Mouse (Mus musculus) forebrain, embryonic 12.5 days (tissue): ENCODE data around the gene Chpf2. TPM values are rescaled to one million over a fixed set of nuclear protein-coding genes. Genes with fewer than 3 reads are reported as not detected.

ENCODE experiments used
- ATAC-seq: fragments of 200-750 bp; cut with Nextera tagmentation; 2 replicates; pipeline ENCODE4 v1.8.0; 2017; ENCODE audit warnings: moderate TSS enrichment; ENCODE audit not compliant: low FRiP score
- H3K27ac ChIP-seq: fragments of 300-500 bp; sonication (generic); 2 replicates; pipeline ENCODE4 v1.5.1; 2016; ENCODE audit warnings: mild to moderate bottlenecking
- H3K27me3 ChIP-seq: fragments of 300-500 bp; sonication (generic); 2 replicates; pipeline ENCODE4 v1.6.1; 2016; ENCODE audit warnings: mild to moderate bottlenecking
- H3K36me3 ChIP-seq: fragments of 300-500 bp; sonication (generic); replicated peaks from 2 replicates; pipeline ENCODE4 v1.6.1; 2016; ENCODE audit warnings: mild to moderate bottlenecking
- H3K4me1 ChIP-seq: fragments of 300-500 bp; sonication (generic); 2 replicates; pipeline ENCODE4 v1.6.1; 2016
- H3K4me2 ChIP-seq: fragments of 300-500 bp; sonication (generic); 2 replicates; pipeline ENCODE4 v1.6.1; 2016; ENCODE audit warnings: mild to moderate bottlenecking, moderate library complexity
- H3K4me3 ChIP-seq: fragments of 300-500 bp; sonication (generic); replicated peaks from 2 replicates; pipeline ENCODE4 v1.5.1; 2016; ENCODE audit warnings: mild to moderate bottlenecking
- H3K9ac ChIP-seq: fragments of 300-500 bp; sonication (generic); 2 replicates; pipeline ENCODE4 v1.6.1; 2016; ENCODE audit warnings: mild to moderate bottlenecking
- H3K9me3 ChIP-seq: fragments of 300-500 bp; sonication (generic); 2 replicates; pipeline ENCODE4 v1.6.1; 2016
- WGBS: fragments of 180-500 bp; shearing (Covaris S2); methylation state at CpG from one replicate; pipeline ENCODE4 v1.1.7; 2016; 5-methylcytosine and 5-hydroxymethylcytosine counted together
- polyA plus RNA-seq: library from polyadenylated mRNA; unstranded; fragments of >200 nt; fragmentation: Nextera tagmentation; extraction: Ambion mirVana; gene quantifications from 2 replicates; pipeline ENCODE4 v1.2.1, GENCODE M21; 2016

The Chpf2 gene
- polyA plus RNA-seq, 1 experiment from 2014 or later: 18.8 TPM

GRCm38 (mm10) chr5:24593230-24593629 is 6.7 kb downstream of the Chpf2 start:
- Histone ChIP-seq H3K36me3 (peaks cover 74% of the 10 kb centered on the region), H3K4me2 (no peak overlapping the region), H3K4me1 (peaks cover 53% of the 10 kb centered on the region), H3K4me3 (no peak overlapping the region), H3K27ac (no peak overlapping the region), H3K9me3 (no peaks in the 10 kb centered on the region), H3K9ac (no peak overlapping the region), H3K27me3 (0 out of 2 replicates have a peak, but pooled peaks cover 11% of the 10 kb centered on the region)
- WGBS: 80% methylated on average over 10 of the region's 10 CpGs
- ATAC-seq: no peak

- no peak for ATAC-seq
- H3K27ac ChIP-seq: no peak overlapping the region
- H3K4me2 ChIP-seq: no peak overlapping the region
- WGBS: 74% methylated on average over 10 of the region's 10 CpGs
- H3K36me3 ChIP-seq: peaks cover 67% of the 10 kb centered on the region
- H3K4me1 ChIP-seq: peaks cover 57% of the 10 kb centered on the region
- H3K9me3 ChIP-seq: no peaks in the 10 kb centered on the region
- 0 out of 2 replicates have a peak, but pooled peaks cover 11% of the 10 kb centered on the region for H3K27me3 ChIP-seq
- no peak overlapping the region for H3K4me3 ChIP-seq
- H3K9ac ChIP-seq: no peak overlapping the region
These were observed 7.4 kb downstream of the Chpf2 start for GRCm38 (mm10) chr5:24593928-24594327.

- Histone ChIP-seq H3K4me1 (peaks cover 58% of the 10 kb centered on the region), H3K9me3 (no peaks in the 10 kb centered on the region), H3K4me3 (no peak overlapping the region), H3K27ac (no peak overlapping the region), H3K27me3 (0 out of 2 replicates have a peak, but pooled peaks cover 11% of the 10 kb centered on the region), H3K36me3 (peaks cover 63% of the 10 kb centered on the region), H3K4me2 (no peak overlapping the region), H3K9ac (no peak overlapping the region)
- 94% methylated on average over 5 of the region's 5 CpGs for WGBS
- ATAC-seq: no peak
These were observed 7.8 kb downstream of the Chpf2 start for GRCm38 (mm10) chr5:24594346-24594745.

GRCm38 (mm10) chr5:24595261-24595660 is 8.7 kb downstream of the Chpf2 start:
- no peak for ATAC-seq
- Histone ChIP-seq H3K36me3 (peaks cover 56% of the 10 kb centered on the region), H3K4me1 (peaks cover 66% of the 10 kb centered on the region), H3K4me3 (no peak overlapping the region), H3K4me2 (peak overlapping the region; percentile 53; the same call in 1 of the 2 replicates), H3K9me3 (no peaks in the 10 kb centered on the region), H3K27ac (peak overlapping the region; percentile 99), H3K27me3 (peaks cover 13% of the 10 kb centered on the region; the same call in 1 of the 2 replicates), H3K9ac (peak overlapping the region; percentile 53; the same call in 1 of the 2 replicates)
- 90% methylated on average over 5 of the region's 5 CpGs for whole genome bisulfite sequencing

- Histone ChIP-seq H3K9ac (peak overlapping the region; percentile 53), H3K9me3 (no peaks in the 10 kb centered on the region), H3K4me1 (peaks cover 72% of the 10 kb centered on the region), H3K27ac (peak overlapping the region; percentile 99), H3K36me3 (peaks cover 49% of the 10 kb centered on the region), H3K4me3 (peak overlapping the region; percentile 22; the same call in 1 of the 2 replicates), H3K27me3 (peaks cover 14% of the 10 kb centered on the region; the same call in 1 of the 2 replicates), H3K4me2 (peak overlapping the region; percentile 53)
- no peak for ATAC-seq
- WGBS: 44% methylated on average over 14 of the region's 14 CpGs
These were observed 9.3 kb downstream of the Chpf2 start for GRCm38 (mm10) chr5:24595786-24596380.

GRCm38 (mm10) chr5:24596519-24597171 is 10.1 kb downstream of the Chpf2 start:
- Histone ChIP-seq H3K27ac (peak overlapping the region; percentile 99), H3K4me1 (peaks cover 71% of the 10 kb centered on the region), H3K9ac (peak overlapping the region; percentile 53), H3K9me3 (no peaks in the 10 kb centered on the region), H3K4me2 (peak overlapping the region; percentile 53), H3K27me3 (peaks cover 14% of the 10 kb centered on the region; the same call in 1 of the 2 replicates), H3K36me3 (peaks cover 42% of the 10 kb centered on the region), H3K4me3 (peak overlapping the region; percentile 22)
- ATAC-seq: peak; percentile 66
- WGBS: 4% methylated on average over 11 of the region's 11 CpGs

- H3K36me3 ChIP-seq: peaks cover 36% of the 10 kb centered on the region
- peaks cover 9% of the 10 kb centered on the region; the same call in 1 of the 2 replicates for H3K27me3 ChIP-seq
- H3K9me3 ChIP-seq: no peaks in the 10 kb centered on the region
- peak; percentile 10; the same call in 1 of the 2 replicates for ATAC-seq
- H3K9ac ChIP-seq: peak overlapping the region; percentile 53; the same call in 1 of the 2 replicates
- H3K4me3 ChIP-seq: peak overlapping the region; percentile 22
- WGBS: 38% methylated on average over 2 of the region's 2 CpGs
- peak overlapping the region; percentile 99 for H3K27ac ChIP-seq
- peaks cover 72% of the 10 kb centered on the region for H3K4me1 ChIP-seq
- peak overlapping the region; percentile 53 for H3K4me2 ChIP-seq
These were observed 10.7 kb downstream of the Chpf2 start for GRCm38 (mm10) chr5:24597221-24597728.

GRCm38 (mm10) chr5:24597901-24598569 is 11.5 kb downstream of the Chpf2 start:
- peaks cover 9% of the 10 kb centered on the region; the same call in 1 of the 2 replicates for H3K27me3 ChIP-seq
- WGBS: 23% methylated on average over 15 of the region's 15 CpGs

GRCm38 (mm10) chr5:24598570-24599006 is 12.0 kb downstream of the Chpf2 start:
- ATAC-seq: peak; percentile 3; the same call in 1 of the 2 replicates
- H3K27ac ChIP-seq: peak overlapping the region; percentile 86
- H3K4me1 ChIP-seq: peaks cover 85% of the 10 kb centered on the region
- peak overlapping the region; percentile 72 for H3K9ac ChIP-seq
- peak overlapping the region; percentile 89 for H3K4me2 ChIP-seq
- peaks cover 4% of the 10 kb centered on the region; the same call in 1 of the 2 replicates for H3K27me3 ChIP-seq
- under 1% methylated on average over 41 of the region's 41 CpGs for WGBS
- H3K4me3 ChIP-seq: peak overlapping the region; percentile 55
- peaks cover 22% of the 10 kb centered on the region for H3K36me3 ChIP-seq
- no peaks in the 10 kb centered on the region for H3K9me3 ChIP-seq

More at GRCm38 (mm10) chr5:24597901-24598569, 11.5 kb downstream of the Chpf2 start:
- Histone ChIP-seq H3K9ac (peak overlapping the region; percentile 72), H3K27ac (peak overlapping the region; percentile 86), H3K4me1 (peaks cover 80% of the 10 kb centered on the region), H3K36me3 (peaks cover 28% of the 10 kb centered on the region), H3K4me2 (peak overlapping the region; percentile 89), H3K9me3 (no peaks in the 10 kb centered on the region), H3K4me3 (peak overlapping the region; percentile 55)
- ATAC-seq: no peak

- Histone ChIP-seq H3K4me2 (peak overlapping the region; percentile 89), H3K9me3 (no peaks in the 10 kb centered on the region), H3K27me3 (peaks cover 3% of the 10 kb centered on the region; the same call in 1 of the 2 replicates), H3K36me3 (peaks cover 18% of the 10 kb centered on the region), H3K9ac (peak overlapping the region; percentile 72), H3K27ac (peak overlapping the region; percentile 86), H3K4me3 (peak overlapping the region; percentile 55), H3K4me1 (peaks cover 88% of the 10 kb centered on the region)
- ATAC-seq: no peak
- WGBS: 16% methylated on average over 8 of the region's 8 CpGs
These were observed 12.6 kb downstream of the Chpf2 start for GRCm38 (mm10) chr5:24599137-24599536.

- H3K9me3 ChIP-seq: no peaks in the 10 kb centered on the region
- H3K27me3 ChIP-seq: peaks cover 3% of the 10 kb centered on the region; the same call in 1 of the 2 replicates
- WGBS: 73% methylated on average over 2 of the region's 2 CpGs
- ATAC-seq: no peak
- peaks cover 7% of the 10 kb centered on the region for H3K36me3 ChIP-seq
- no peak overlapping the region for H3K27ac ChIP-seq
- H3K4me2 ChIP-seq: peak overlapping the region; percentile 90
- H3K9ac ChIP-seq: peak overlapping the region; percentile 90
- peaks cover 86% of the 10 kb centered on the region for H3K4me1 ChIP-seq
- H3K4me3 ChIP-seq: peak overlapping the region; percentile 69
These were observed 13.7 kb downstream of the Chpf2 start for GRCm38 (mm10) chr5:24600236-24600635.
